Mouse (Mus musculus): ENCODE results near the gene Dnmt3a. TPM values are rescaled to one million over a fixed set of nuclear protein-coding genes. Genes with fewer than 3 reads are reported as not detected.

Dnmt3a gene
- 20.5 TPM for polyA plus RNA-seq (2014; fragmentation: Illumina TruSeq; extraction: RNeasy Lipid Tissue Mini Kit (QIAGEN cat#74804); ENCODE audit: low read depth, low replicate concordance)

DNA sequence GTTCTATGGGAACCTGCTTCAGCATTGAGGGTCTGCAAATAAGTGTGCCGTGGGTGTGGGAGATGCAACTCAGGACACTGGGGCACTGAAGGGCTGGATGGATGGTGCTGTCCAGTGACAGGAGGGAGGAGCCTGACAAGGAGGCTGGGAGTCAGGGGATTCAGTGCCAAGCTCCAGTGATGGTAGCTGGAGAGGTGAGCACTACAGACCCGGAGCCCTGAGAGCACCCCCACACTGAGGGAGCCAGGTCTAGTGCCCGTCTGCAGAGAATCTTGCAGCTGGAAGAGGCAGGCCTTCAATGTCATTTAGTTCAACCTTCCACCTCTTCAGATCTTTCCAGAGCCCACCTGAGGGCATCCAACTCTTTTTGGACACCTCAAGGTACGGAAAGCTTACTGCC, at the start of gene Dnmt3a:
TSS of gene Dnmt3a (plus strand) at position 156 of the 400 bp plus-strand sequence.

GRCm38 (mm10) chr12:3954651-3955050, 148.8 kb downstream of the Dnmt3a start, which contains the start of gene Pomc:
TSS of gene Pomc (plus strand) at chr12:3954951.

Other genes with a start within 250 kb of the Dnmt3a start
- 3.9 TPM for gene Dtnb, start 233.6 kb upstream of the Dnmt3a start, polyA plus RNA-seq (2014; fragmentation: Illumina TruSeq; extraction: RNeasy Lipid Tissue Mini Kit (QIAGEN cat#74804); ENCODE audit: low read depth, low replicate concordance)
- not detected for gene Pomc, start 148.9 kb downstream of the Dnmt3a start, polyA plus RNA-seq (2014; fragmentation: Illumina TruSeq; extraction: RNeasy Lipid Tissue Mini Kit (QIAGEN cat#74804); ENCODE audit: low read depth, low replicate concordance)
- gene Efr3b, start 232.9 kb downstream of the Dnmt3a start, polyA plus RNA-seq (2014; fragmentation: Illumina TruSeq; extraction: RNeasy Lipid Tissue Mini Kit (QIAGEN cat#74804); ENCODE audit: low read depth, low replicate concordance), result 9.3 TPM